Mouse (Mus musculus) embryonic facial prominence, embryonic 14.5 days (tissue): ENCODE measurements around the gene Vcam1. TPM values are rescaled to one million over a fixed set of nuclear protein-coding genes. Genes with fewer than 3 reads are reported as not detected.

ENCODE experiments used
- ATAC-seq: fragments of 200-750 bp; cut with Nextera tagmentation; 2 replicates; pipeline ENCODE4 v1.8.0; 2017; ENCODE audit warnings: low read depth, moderate number of reproducible peaks, moderate TSS enrichment
- DNase-seq: peaks from one replicate; pipeline ENCODE4 v3.0.0-alpha.2; 2015; ENCODE audit warnings: low spot score
- H3K27ac ChIP-seq: fragments of 300-500 bp; sonication (generic); replicated peaks from 2 replicates; pipeline ENCODE4 v1.5.1; 2014; ENCODE audit warnings: low read depth, mild to moderate bottlenecking, low read length, moderate library complexity
- H3K27me3 ChIP-seq: fragments of 300-500 bp; sonication (generic); replicated peaks from 2 replicates; pipeline ENCODE4 v1.6.1; 2014; ENCODE audit warnings: low read length; ENCODE audit not compliant: control insufficient read depth, insufficient read depth
- H3K36me3 ChIP-seq: fragments of 300-500 bp; sonication (generic); 2 replicates; pipeline ENCODE4 v1.6.1; 2014; ENCODE audit warnings: low read length, mixed read lengths; ENCODE audit not compliant: control insufficient read depth, insufficient read depth
- H3K4me1 ChIP-seq: fragments of 300-500 bp; sonication (generic); 2 replicates; pipeline ENCODE4 v1.6.1; 2014; ENCODE audit warnings: antibody characterized with exemption, low read length; ENCODE audit not compliant: control insufficient read depth, insufficient read depth
- H3K4me2 ChIP-seq: fragments of 300-500 bp; sonication (generic); 2 replicates; pipeline ENCODE4 v1.6.1; 2014; ENCODE audit warnings: low read depth, mild to moderate bottlenecking, low read length, moderate library complexity, mixed read lengths
- H3K4me3 ChIP-seq: fragments of 300-500 bp; sonication (generic); 2 replicates; pipeline ENCODE4 v1.5.1; 2014; ENCODE audit warnings: low read depth, mild to moderate bottlenecking, low read length
- H3K9ac ChIP-seq: fragments of 300-500 bp; sonication (generic); 2 replicates; pipeline ENCODE4 v1.6.1; 2014; ENCODE audit warnings: low read depth, mild to moderate bottlenecking, low read length, moderate library complexity, mixed read lengths
- H3K9me3 ChIP-seq: fragments of 300-500 bp; sonication (generic); 2 replicates; pipeline ENCODE4 v1.6.1; 2016; ENCODE audit warnings: low read length; ENCODE audit not compliant: control insufficient read depth
- WGBS: fragments of 180-500 bp; shearing (Covaris S2); extraction: QIAGEN DNeasy Blood & Tissue Kit; methylation state at CpG from one replicate; pipeline ENCODE4 v1.1.7; 2014; 5-methylcytosine and 5-hydroxymethylcytosine counted together
- polyA plus RNA-seq: library from polyadenylated mRNA; unstranded; fragments of >200 nt; fragmentation: Nextera tagmentation; extraction: Ambion mirVana; gene quantifications from 2 replicates; pipeline ENCODE4 v1.2.1, GENCODE M21; 2014

Vcam1 gene
- polyA plus RNA-seq, 1 experiment from 2014 or later: 64.7 TPM

- peak overlapping the region; percentile 66; the same call in 1 of the 2 replicates for H3K4me2 ChIP-seq
These were observed 530 bp upstream of the Vcam1 start for GRCm38 (mm10) chr3:116129841-116130595.

DNA sequence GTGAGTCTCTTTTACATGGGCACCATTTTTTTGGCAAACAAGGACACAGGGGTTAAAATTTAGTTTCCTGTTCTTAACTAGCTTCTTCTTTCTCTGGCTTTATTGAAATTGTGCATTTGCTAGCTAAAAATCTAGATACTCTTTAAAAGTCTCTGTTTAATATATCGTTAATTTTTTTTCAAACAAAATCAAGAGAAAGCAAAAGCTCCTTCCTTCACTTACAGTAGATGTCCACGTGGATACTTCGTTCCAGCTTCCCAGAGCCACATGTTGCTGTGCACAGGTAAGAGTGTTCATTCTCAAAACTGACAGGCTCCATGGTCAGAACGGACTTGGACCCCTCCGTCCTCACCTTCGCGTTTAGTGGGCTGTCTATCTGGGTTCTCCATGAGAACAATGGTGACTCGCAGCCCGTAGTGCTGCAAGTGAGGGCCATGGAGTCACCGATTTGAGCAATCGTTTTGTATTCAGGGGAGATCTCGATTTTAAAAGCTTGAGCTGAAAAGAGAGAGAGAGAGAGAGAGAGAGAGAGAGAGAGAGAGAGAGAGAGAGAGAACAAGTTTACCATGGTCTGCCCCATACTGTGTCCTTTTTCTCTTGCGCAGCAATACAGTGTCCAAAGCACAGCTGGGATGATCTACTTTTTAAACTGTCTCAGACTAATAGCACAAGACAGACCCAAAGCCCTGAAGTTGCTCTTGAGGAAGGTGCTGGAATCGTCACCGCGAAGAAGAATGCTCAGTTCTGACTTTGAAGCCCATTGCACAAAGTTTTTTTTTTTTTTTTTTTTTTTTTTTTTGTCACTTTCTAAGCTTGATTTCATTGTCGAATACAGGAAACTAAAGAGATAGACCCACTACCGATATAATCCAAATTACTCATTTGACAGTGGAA is 930 bp downstream of the Vcam1 start:
- Histone ChIP-seq H3K27me3 (no peaks in the 10 kb centered on the region), H3K4me1 (peaks cover 14% of the 10 kb centered on the region), H3K4me3 (peak overlapping the region; percentile 44), H3K9ac (peak overlapping the region; percentile 63), H3K36me3 (peaks cover 8% of the 10 kb centered on the region; the same call in 1 of the 2 replicates), H3K27ac (peak overlapping the region; percentile 68), H3K4me2 (peak overlapping the region; percentile 66), H3K9me3 (no peaks in the 10 kb centered on the region)
- DNase-seq (no peak), ATAC-seq (no peak)
- WGBS: 35% methylated on average over 18 of the region's 18 CpGs

More at GRCm38 (mm10) chr3:116129841-116130595, 530 bp upstream of the Vcam1 start:
- DNase-seq (no peak), ATAC-seq (no peak)
- Histone ChIP-seq H3K4me3 (no peak overlapping the region), H3K36me3 (no peaks in the 10 kb centered on the region), H3K27ac (no peak overlapping the region), H3K27me3 (no peaks in the 10 kb centered on the region), H3K9me3 (no peaks in the 10 kb centered on the region), H3K4me1 (peaks cover 14% of the 10 kb centered on the region), H3K9ac (no peak overlapping the region)
- WGBS: 37% methylated on average over 4 of the region's 4 CpGs

DNA sequence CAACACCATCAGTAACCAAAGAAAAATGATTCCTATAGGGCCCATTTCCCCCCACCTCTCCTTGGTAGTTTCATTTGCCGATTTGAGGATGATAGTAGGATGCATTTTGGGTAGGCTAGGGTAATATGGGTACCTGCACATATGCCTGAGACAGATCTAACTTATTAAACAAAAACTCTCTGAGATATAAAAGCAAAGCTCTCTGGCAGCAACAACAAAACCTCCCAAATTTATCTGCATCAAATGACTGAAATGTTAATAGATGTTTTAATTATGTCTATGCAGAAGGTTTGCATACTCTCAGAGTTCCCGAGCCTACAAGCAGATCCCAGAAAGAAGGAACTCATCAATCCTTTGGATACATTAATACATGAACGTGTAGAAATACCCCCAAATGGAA is 1.7 kb downstream of the Vcam1 start:
- ATAC-seq (no peak), DNase-seq (no peak)
- Histone ChIP-seq H3K4me3 (peak overlapping the region; percentile 44), H3K27ac (peak overlapping the region; percentile 45), H3K36me3 (peaks cover 8% of the 10 kb centered on the region; the same call in 1 of the 2 replicates), H3K4me2 (peak overlapping the region; percentile 66), H3K9me3 (no peaks in the 10 kb centered on the region), H3K27me3 (no peaks in the 10 kb centered on the region), H3K4me1 (peaks cover 14% of the 10 kb centered on the region), H3K9ac (peak overlapping the region; percentile 63; the same call in 1 of the 2 replicates)
- 31% methylated on average over 3 of the region's 3 CpGs for WGBS

DNA sequence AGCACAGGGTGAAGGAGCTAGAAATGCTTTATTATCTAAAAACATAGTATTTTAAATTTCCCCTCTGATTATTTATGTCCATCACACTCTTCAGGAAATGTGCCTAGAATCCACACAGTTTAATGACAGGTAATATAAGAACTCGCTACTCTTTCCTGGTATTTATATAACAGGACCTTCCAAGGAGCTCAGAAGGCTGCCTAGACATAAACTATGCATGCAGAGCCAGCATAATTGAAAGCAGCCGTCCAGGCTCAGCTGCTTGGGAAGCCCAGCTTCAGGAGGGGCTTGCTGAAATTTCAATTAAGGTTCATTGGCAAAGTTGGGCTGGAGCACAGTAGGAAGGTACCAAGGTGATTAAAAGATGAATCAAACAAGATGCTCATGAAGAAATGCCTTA is 2.2 kb downstream of the Vcam1 start:
- H3K9ac ChIP-seq: no peak overlapping the region
- H3K36me3 ChIP-seq: peaks cover 8% of the 10 kb centered on the region; the same call in 1 of the 2 replicates
- 12% methylated on average over 2 of the region's 2 CpGs for WGBS
- H3K27me3 ChIP-seq: no peaks in the 10 kb centered on the region
- H3K9me3 ChIP-seq: no peaks in the 10 kb centered on the region
- peak overlapping the region; percentile 63; the same call in 1 of the 2 replicates for H3K27ac ChIP-seq
- peaks cover 14% of the 10 kb centered on the region for H3K4me1 ChIP-seq
- H3K4me2 ChIP-seq: peak overlapping the region; percentile 66
- peak; percentile 79 for ATAC-seq
- peak; percentile 91 for DNase-seq
- peak overlapping the region; percentile 44 for H3K4me3 ChIP-seq

DNA sequence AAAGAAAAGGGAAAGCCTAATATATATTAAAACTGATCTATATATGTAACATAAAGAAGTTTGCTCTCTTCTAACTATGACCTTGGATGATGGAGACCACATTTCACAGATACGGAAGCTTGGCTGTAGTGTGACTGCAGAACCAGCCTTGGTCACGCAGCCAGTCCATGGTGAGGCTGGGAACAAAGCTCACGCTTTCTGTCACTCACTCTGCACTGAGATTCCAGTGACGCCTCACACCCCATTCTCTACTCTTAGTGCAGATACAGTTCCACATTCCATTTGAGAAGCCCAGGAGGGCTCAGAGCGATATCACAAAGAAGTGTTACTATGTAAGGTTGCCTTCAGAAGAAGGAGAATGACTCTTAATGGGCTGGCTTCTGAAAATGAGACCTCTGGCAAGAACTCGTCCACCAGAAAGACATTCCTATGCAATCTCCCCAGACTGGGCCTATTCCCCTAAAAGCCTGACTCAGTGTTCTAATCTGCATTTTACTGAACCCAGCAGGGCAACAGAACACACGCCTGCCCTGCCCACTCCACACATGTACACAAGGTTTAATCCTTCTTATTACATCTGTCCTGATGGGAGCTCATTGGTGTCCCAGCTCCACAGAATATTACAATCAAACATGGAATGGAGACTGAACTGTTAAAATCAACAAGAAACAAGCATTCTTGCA is 2.8 kb downstream of the Vcam1 start:
- no peak; the same call in 1 of the 2 replicates for ATAC-seq
- H3K27me3 ChIP-seq: no peaks in the 10 kb centered on the region
- H3K9me3 ChIP-seq: no peaks in the 10 kb centered on the region
- peak overlapping the region; percentile 44 for H3K4me3 ChIP-seq
- H3K4me1 ChIP-seq: peaks cover 14% of the 10 kb centered on the region
- WGBS: 31% methylated on average over 7 of the region's 7 CpGs
- peak overlapping the region; percentile 66 for H3K4me2 ChIP-seq
- DNase-seq: no peak
- H3K27ac ChIP-seq: peak overlapping the region; percentile 63
- H3K9ac ChIP-seq: 0 out of 2 replicates have a peak overlapping the region, but pooled peaks have one; percentile 31
- H3K36me3 ChIP-seq: peaks cover 8% of the 10 kb centered on the region; the same call in 1 of the 2 replicates

GRCm38 (mm10) chr3:116126070-116126469 is 3.4 kb downstream of the Vcam1 start:
- DNase-seq (no peak), ATAC-seq (no peak)
- peak overlapping the region; percentile 44; the same call in 1 of the 2 replicates for H3K4me3 ChIP-seq
- no peaks in the 10 kb centered on the region for H3K9me3 ChIP-seq
- no peaks in the 10 kb centered on the region for H3K27me3 ChIP-seq
- H3K4me2 ChIP-seq: peak overlapping the region; percentile 66
- peak overlapping the region; percentile 63; the same call in 1 of the 2 replicates for H3K27ac ChIP-seq
- no peak overlapping the region for H3K9ac ChIP-seq
- 26% methylated on average over 4 of the region's 4 CpGs for WGBS
- peaks cover 14% of the 10 kb centered on the region for H3K4me1 ChIP-seq
- H3K36me3 ChIP-seq: peaks cover 8% of the 10 kb centered on the region; the same call in 1 of the 2 replicates

GRCm38 (mm10) chr3:116123827-116124226 is 5.7 kb downstream of the Vcam1 start:
- Histone ChIP-seq H3K9me3 (no peaks in the 10 kb centered on the region), H3K4me3 (no peak overlapping the region)

DNA sequence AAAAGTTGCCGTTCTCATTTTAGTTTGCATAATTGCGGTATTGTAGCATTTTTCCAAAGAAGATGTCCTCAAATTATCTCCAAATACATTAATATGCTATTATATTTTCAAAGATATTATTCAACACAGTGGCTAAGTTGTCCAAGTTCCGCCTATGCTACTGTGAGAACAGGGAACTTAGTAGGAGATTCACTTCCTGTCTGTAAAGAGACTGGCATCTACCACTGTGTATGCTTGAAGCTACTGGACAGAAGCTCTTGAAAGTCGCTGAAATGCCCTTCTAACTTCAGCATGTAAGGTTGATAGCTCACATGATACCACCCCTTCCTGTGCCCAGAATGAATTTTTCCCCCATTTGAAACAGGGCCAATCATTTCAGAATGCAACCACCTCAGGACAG is 6.8 kb downstream of the Vcam1 start:
- Histone ChIP-seq H3K36me3 (peaks cover 8% of the 10 kb centered on the region; the same call in 1 of the 2 replicates), H3K4me3 (no peak overlapping the region), H3K9ac (no peak overlapping the region), H3K27ac (no peak overlapping the region), H3K27me3 (no peaks in the 10 kb centered on the region), H3K9me3 (no peaks in the 10 kb centered on the region), H3K4me1 (peaks cover 5% of the 10 kb centered on the region), H3K4me2 (no peak overlapping the region)
- DNase-seq (no peak), ATAC-seq (no peak)
- 80% methylated on average over 4 of the region's 4 CpGs for WGBS

More at GRCm38 (mm10) chr3:116123827-116124226, 5.7 kb downstream of the Vcam1 start:
- H3K36me3 ChIP-seq: peaks cover 8% of the 10 kb centered on the region; the same call in 1 of the 2 replicates
- no peaks in the 10 kb centered on the region for H3K27me3 ChIP-seq
- DNase-seq: no peak
- H3K4me1 ChIP-seq: peaks cover 9% of the 10 kb centered on the region
- no peak for ATAC-seq
- H3K4me2 ChIP-seq: no peak overlapping the region
- H3K27ac ChIP-seq: no peak overlapping the region
- WGBS: 86% methylated on average over 3 of the region's 3 CpGs
- H3K9ac ChIP-seq: no peak overlapping the region
